Mouse (Mus musculus) heart, postnatal 4 days (tissue): ENCODE data around the gene Gapdh. TPM values are rescaled to one million over a fixed set of nuclear protein-coding genes. Genes with fewer than 3 reads are reported as not detected.

Experiments
- DNase-seq: peaks from one replicate; pipeline ENCODE4 v3.0.0; 2021
- total RNA-seq, 2 experiments: library from RNA; stranded (reverse); gene quantifications; 2 replicates each; pipeline ENCODE4 v1.2.3; 2021

Gapdh gene
- 1,000 to 10,000 TPM; 3,371 to 3,611 TPM for total RNA-seq

GRCm38 (mm10) chr6:125166051-125166751 is at the start of gene Gapdh:
Gapdh (minus strand) TSS chr6:125166467.
- peak; percentile 89 for DNase-seq

GRCm38 (mm10) chr6:125215148-125215954 is 49.1 kb upstream of the Gapdh start, which contains the start of gene Vamp1:
Vamp1 (plus strand) TSS chr6:125215551.
- DNase-seq, result peak; percentile 94

GRCm38 (mm10) chr6:125213715-125214114 is 47.4 kb upstream of the Gapdh start:
- no peak for DNase-seq

- no peak for DNase-seq
Observed at GRCm38 (mm10) chr6:125213129-125213528, 46.9 kb upstream of the Gapdh start.

- DNase-seq, result no peak
Observed at GRCm38 (mm10) chr6:125212621-125213020, 46.4 kb upstream of the Gapdh start.

GRCm38 (mm10) chr6:125210436-125210835 is 44.2 kb upstream of the Gapdh start:
- DNase-seq, result no peak

- DNase-seq, result no peak
Observed at GRCm38 (mm10) chr6:125197166-125197565, 30.9 kb upstream of the Gapdh start.

- no peak for DNase-seq
Observed at GRCm38 (mm10) chr6:125196301-125196700, 30.0 kb upstream of the Gapdh start.

- DNase-seq, result no peak
Observed at GRCm38 (mm10) chr6:125195541-125196075, 29.3 kb upstream of the Gapdh start.

- DNase-seq, result no peak
Observed at GRCm38 (mm10) chr6:125193390-125193789, 27.1 kb upstream of the Gapdh start.

GRCm38 (mm10) chr6:125192841-125193240 is 26.6 kb upstream of the Gapdh start:
- DNase-seq, result no peak

GRCm38 (mm10) chr6:125192016-125192714 is 25.9 kb upstream of the Gapdh start:
- peak; percentile 94 for DNase-seq

GRCm38 (mm10) chr6:125191332-125192015 is 25.2 kb upstream of the Gapdh start, which contains the start of the genes Ncapd2 and Mrpl51:
Ncapd2 (minus strand) TSS chr6:125191701.
Mrpl51 (plus strand) TSS chr6:125191801.
- peak; percentile 98 for DNase-seq

- no peak for DNase-seq
Observed at GRCm38 (mm10) chr6:125190816-125191215, 24.5 kb upstream of the Gapdh start.

- no peak for DNase-seq
Observed at GRCm38 (mm10) chr6:125186203-125186602, 19.9 kb upstream of the Gapdh start.

- no peak for DNase-seq
Observed at GRCm38 (mm10) chr6:125182133-125182532, 15.9 kb upstream of the Gapdh start.

- no peak for DNase-seq
Observed at GRCm38 (mm10) chr6:125179601-125180000, 13.3 kb upstream of the Gapdh start.

- no peak for DNase-seq
Observed at GRCm38 (mm10) chr6:125175469-125175868, 9.2 kb upstream of the Gapdh start.

- no peak for DNase-seq
Observed at GRCm38 (mm10) chr6:125173256-125173655, 7.0 kb upstream of the Gapdh start.

GRCm38 (mm10) chr6:125172474-125172873 is 6.2 kb upstream of the Gapdh start:
- DNase-seq, result no peak

GRCm38 (mm10) chr6:125170194-125170593 is 3.9 kb upstream of the Gapdh start:
- DNase-seq, result no peak

- DNase-seq, result no peak
Observed at GRCm38 (mm10) chr6:125168086-125168485, 1.8 kb upstream of the Gapdh start.
